Mouse (Mus musculus) activated CD4-positive, CD25-positive, alpha-beta regulatory T cell, adult 9 weeks (primary cell): ENCODE data around the gene Vps26b. TPM values are rescaled to one million over a fixed set of nuclear protein-coding genes. Genes with fewer than 3 reads are reported as not detected.

Source experiments
- polyA plus RNA-seq: library from polyadenylated mRNA; unstranded; fragments of 100-300 nt; shearing (Covaris generic); gene quantifications from one replicate; pipeline ENCODE4 v1.2.1, GENCODE M21; 2017

Vps26b gene
- 18.8 TPM for polyA plus RNA-seq

GRCm38 (mm10) chr9:27029828-27030762 lies at the start of gene Vps26b, which contains the start of gene Ncapd3:
Vps26b (minus strand) TSS chr9:27030065.
Ncapd3 (plus strand) TSS chr9:27030175.

GRCm38 (mm10) chr9:26999461-27000395 lies 30.1 kb downstream of the Vps26b start, which contains the start of the genes Acad8 and Thyn1:
Acad8 (minus strand) TSS chr9:26999566.
Thyn1 (plus strand) TSS chr9:26999710.

Other genes starting within 250 kb of the Vps26b start
- gene Glb1l2, start 223.6 kb downstream of the Vps26b start, polyA plus RNA-seq = not detected
- not detected for gene Glb1l3, start 169.2 kb downstream of the Vps26b start, polyA plus RNA-seq
- not detected for gene Gm1110, start 107.0 kb downstream of the Vps26b start, polyA plus RNA-seq
- gene Acad8, start 30.5 kb downstream of the Vps26b start, polyA plus RNA-seq = 35.4 TPM
- gene Thyn1, start 30.4 kb downstream of the Vps26b start, polyA plus RNA-seq = 89.7 TPM
- gene Ncapd3, start 110 bp upstream of the Vps26b start, polyA plus RNA-seq = 38.1 TPM
- 0.37 TPM for gene Jam3, start 125.4 kb upstream of the Vps26b start, polyA plus RNA-seq